Mouse (Mus musculus) kidney, postnatal 0 days (tissue): Measurements from ENCODE around the gene Lrmda. TPM values are rescaled to one million over a fixed set of nuclear protein-coding genes. Genes with fewer than 3 reads are reported as not detected.

Source experiments
- ATAC-seq: fragments of 200-750 bp; cut with Nextera tagmentation; replicated peaks from 2 replicates; pipeline ENCODE4 v1.8.0; 2017; ENCODE audit warnings: low read depth, moderate number of reproducible peaks, moderate TSS enrichment, moderate library complexity; ENCODE audit not compliant: low FRiP score
- DNase-seq: peaks from one replicate; pipeline ENCODE4 v3.0.0-alpha.2; 2016; ENCODE audit warnings: low spot score
- H3K27ac ChIP-seq: fragments of 300-500 bp; sonication (generic); 2 replicates; pipeline ENCODE4 v1.5.1; 2014; ENCODE audit warnings: mild to moderate bottlenecking
- H3K27me3 ChIP-seq: fragments of 300-500 bp; sonication (generic); 2 replicates; pipeline ENCODE4 v1.6.1; 2014; ENCODE audit warnings: low read length, mixed read lengths; ENCODE audit not compliant: insufficient read depth
- H3K36me3 ChIP-seq: fragments of 300-500 bp; sonication (generic); 2 replicates; pipeline ENCODE4 v1.6.1; 2014; ENCODE audit warnings: low read length, mixed read lengths; ENCODE audit not compliant: insufficient read depth
- H3K4me1 ChIP-seq: fragments of 300-500 bp; sonication (generic); replicated peaks from 2 replicates; pipeline ENCODE4 v1.6.1; 2014; ENCODE audit warnings: antibody characterized with exemption, low read length, mixed read lengths; ENCODE audit not compliant: insufficient read depth
- H3K4me2 ChIP-seq: fragments of 300-500 bp; sonication (generic); 2 replicates; pipeline ENCODE4 v1.6.1; 2014; ENCODE audit warnings: mild to moderate bottlenecking, low read length, moderate library complexity, mixed read lengths
- H3K4me3 ChIP-seq: fragments of 300-500 bp; sonication (generic); replicated peaks from 2 replicates; pipeline ENCODE4 v1.5.1; 2014; ENCODE audit warnings: low read depth, low read length
- H3K9ac ChIP-seq: fragments of 300-500 bp; sonication (generic); 2 replicates; pipeline ENCODE4 v1.6.1; 2014; ENCODE audit warnings: low read depth, low read length
- H3K9me3 ChIP-seq: fragments of 300-500 bp; sonication (generic); replicated peaks from 2 replicates; pipeline ENCODE4 v1.6.1; 2016; ENCODE audit warnings: low read length, inconsistent platforms, mixed read lengths
- CTCF ChIP-seq: IDR thresholded peaks from 2 replicates; pipeline ENCODE4 v1.5.1; 2016; ENCODE audit warnings: antibody characterized with exemption, low read depth, mild to moderate bottlenecking, moderate library complexity
- WGBS: fragments of 180-500 bp; shearing (Covaris S2); extraction: QIAGEN DNeasy Blood & Tissue Kit; methylation state at CpG from one replicate; pipeline ENCODE4 v1.1.7; 2014; 5-methylcytosine and 5-hydroxymethylcytosine counted together
- polyA plus RNA-seq: library from polyadenylated mRNA; unstranded; fragments of >200 nt; fragmentation: Nextera tagmentation; extraction: Ambion mirVana; gene quantifications from 2 replicates; pipeline ENCODE4 v1.2.1, GENCODE M21; 2015

The Lrmda gene
- polyA plus RNA-seq, 1 experiment from 2014 or later: 0.83 TPM

DNA sequence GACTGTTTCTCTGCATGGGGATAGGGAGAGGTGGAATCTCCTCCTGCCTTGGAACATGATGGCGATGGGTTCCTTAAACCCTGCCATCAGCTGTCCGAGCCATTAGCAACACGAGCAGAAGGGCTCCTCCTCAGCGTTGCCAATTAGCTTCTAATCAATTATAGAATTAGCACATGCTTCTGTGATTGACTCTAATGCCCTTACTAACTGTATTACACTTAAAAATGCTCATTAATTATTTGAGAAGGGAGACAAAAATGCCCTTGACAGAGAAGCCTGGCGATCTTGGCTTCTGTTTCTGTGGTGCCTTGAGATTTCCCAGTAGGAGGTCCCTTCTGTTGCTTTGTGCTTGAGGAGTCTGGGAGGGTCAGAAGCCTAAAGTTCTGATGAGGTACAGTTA lies 579.1 kb downstream of the Lrmda start:
- Histone ChIP-seq H3K4me2 (no peak overlapping the region), H3K36me3 (no peaks in the 10 kb centered on the region), H3K27ac (no peak overlapping the region), H3K9me3 (no peaks in the 10 kb centered on the region), H3K27me3 (no peaks in the 10 kb centered on the region), H3K4me1 (peaks cover 4% of the 10 kb centered on the region; the same call in 1 of the 2 replicates), H3K4me3 (no peak overlapping the region), H3K9ac (no peak overlapping the region)
- ATAC-seq (no peak), DNase-seq (no peak)
- no peak for TF ChIP-seq CTCF
- 87% methylated on average over 5 of the region's 5 CpGs for WGBS

DNA sequence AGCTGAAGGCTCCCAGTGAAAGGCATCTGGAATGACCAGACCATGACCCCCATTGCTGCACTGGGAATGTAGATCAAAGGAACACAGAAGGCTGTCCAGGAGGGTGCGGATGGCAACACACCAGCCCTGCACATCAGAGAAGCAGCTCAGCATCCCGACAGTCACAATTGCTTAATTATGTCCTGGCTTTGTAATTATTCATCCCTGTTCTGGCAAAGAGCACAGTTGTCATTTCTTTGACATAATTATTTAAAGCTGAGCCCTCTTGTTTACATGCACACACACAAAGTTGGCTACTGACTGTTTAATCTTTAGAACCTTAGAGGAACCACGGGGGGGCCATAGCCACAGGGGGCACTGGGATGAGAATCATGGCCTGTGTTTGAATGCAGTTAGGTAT lies 580.7 kb downstream of the Lrmda start:
- Histone ChIP-seq H3K4me1 (peaks cover 4% of the 10 kb centered on the region; the same call in 1 of the 2 replicates), H3K4me2 (no peak overlapping the region), H3K9me3 (no peaks in the 10 kb centered on the region), H3K36me3 (no peaks in the 10 kb centered on the region), H3K4me3 (no peak overlapping the region), H3K9ac (no peak overlapping the region), H3K27ac (no peak overlapping the region), H3K27me3 (no peaks in the 10 kb centered on the region)
- WGBS: 43% methylated on average over 3 of the region's 3 CpGs
- DNase-seq (no peak), ATAC-seq (no peak)
- TF ChIP-seq CTCF: no peak

GRCm38 (mm10) chr14:22602308-22602707 lies 582.8 kb downstream of the Lrmda start:
- H3K36me3 ChIP-seq: no peaks in the 10 kb centered on the region
- H3K4me3 ChIP-seq: no peak overlapping the region
- H3K4me2 ChIP-seq: no peak overlapping the region
- H3K27me3 ChIP-seq: no peaks in the 10 kb centered on the region
- DNase-seq (no peak), ATAC-seq (no peak)
- 92% methylated on average over 2 of the region's 2 CpGs for WGBS
- TF ChIP-seq CTCF: no peak
- no peak overlapping the region for H3K9ac ChIP-seq
- H3K27ac ChIP-seq: no peak overlapping the region
- no peaks in the 10 kb centered on the region for H3K9me3 ChIP-seq
- peaks cover 4% of the 10 kb centered on the region; the same call in 1 of the 2 replicates for H3K4me1 ChIP-seq

DNA sequence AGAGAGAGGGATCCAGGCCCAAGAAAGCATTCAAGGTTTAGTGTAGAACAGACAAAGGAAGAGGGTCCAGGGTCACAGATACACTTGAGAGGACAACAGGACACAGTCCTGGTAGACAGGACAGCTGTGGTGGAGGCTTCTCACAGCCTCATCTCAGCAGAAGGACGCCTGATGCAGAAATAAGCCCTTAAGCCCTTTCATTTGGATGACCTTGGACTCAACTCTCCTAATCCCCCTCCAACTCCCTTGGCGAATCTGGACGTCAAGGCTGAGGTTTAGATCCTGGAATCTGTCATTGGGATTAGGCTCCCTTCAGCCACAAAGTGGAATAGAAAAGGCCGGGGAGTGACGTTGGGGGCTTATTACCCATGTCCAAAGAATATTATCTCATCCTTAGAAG lies 589.1 kb downstream of the Lrmda start:
- Histone ChIP-seq H3K4me2 (no peak overlapping the region), H3K4me3 (no peak overlapping the region), H3K9me3 (no peaks in the 10 kb centered on the region), H3K27me3 (no peaks in the 10 kb centered on the region), H3K9ac (no peak overlapping the region), H3K36me3 (no peaks in the 10 kb centered on the region), H3K4me1 (no peaks in the 10 kb centered on the region), H3K27ac (peak overlapping the region; percentile 32; the same call in 1 of the 2 replicates)
- 67% methylated on average over 5 of the region's 5 CpGs for WGBS
- TF ChIP-seq CTCF: no peak
- DNase-seq (no peak), ATAC-seq (no peak)

GRCm38 (mm10) chr14:22609261-22610245 lies 590.0 kb downstream of the Lrmda start:
- Histone ChIP-seq H3K9ac (no peak overlapping the region), H3K9me3 (no peaks in the 10 kb centered on the region), H3K36me3 (no peaks in the 10 kb centered on the region), H3K4me3 (no peak overlapping the region), H3K27me3 (no peaks in the 10 kb centered on the region), H3K27ac (no peak overlapping the region), H3K4me1 (no peaks in the 10 kb centered on the region), H3K4me2 (no peak overlapping the region)
- TF ChIP-seq CTCF: no peak
- DNase-seq: peak; percentile 91
- peak; percentile 43; the same call in 1 of the 2 replicates for ATAC-seq
- WGBS: 47% methylated on average over 13 of the region's 13 CpGs

GRCm38 (mm10) chr14:22611011-22611410 lies 591.5 kb downstream of the Lrmda start:
- TF ChIP-seq CTCF: no peak
- no peaks in the 10 kb centered on the region for H3K4me1 ChIP-seq
- H3K27me3 ChIP-seq: no peaks in the 10 kb centered on the region
- H3K4me3 ChIP-seq: no peak overlapping the region
- WGBS: 85% methylated on average over 3 of the region's 3 CpGs
- H3K9ac ChIP-seq: no peak overlapping the region
- no peaks in the 10 kb centered on the region for H3K9me3 ChIP-seq
- H3K4me2 ChIP-seq: no peak overlapping the region
- no peak for ATAC-seq
- no peaks in the 10 kb centered on the region for H3K36me3 ChIP-seq
- DNase-seq: no peak
- no peak overlapping the region for H3K27ac ChIP-seq
